Mouse (Mus musculus) thymus, adult 2 months (tissue): ENCODE measurements around the gene Zfp365. TPM values are rescaled to one million over a fixed set of nuclear protein-coding genes. Genes with fewer than 3 reads are reported as not detected.
A peak's percentile ranks its signal among the peaks of the same experiment; 100 is the strongest.

Experiments used
- DNase-seq: peaks from one replicate; pipeline ENCODE4 v3.0.0; 2021
- H3K27ac ChIP-seq: fragments of 200-500 bp; 2 replicates; pipeline ENCODE4 v1.5.1; 2012; ENCODE audit warnings: low read length, control low read depth; ENCODE audit not compliant: control insufficient read depth, insufficient read depth
- H3K27me3 ChIP-seq: fragments of 200-500 bp; 2 replicates; pipeline ENCODE4 v1.6.1; 2012; ENCODE audit warnings: mild to moderate bottlenecking, low read length, moderate library complexity, mixed read lengths; ENCODE audit not compliant: control insufficient read depth, insufficient read depth
- H3K36me3 ChIP-seq: fragments of 200-500 bp; 2 replicates; pipeline ENCODE4 v1.6.1; 2012; ENCODE audit warnings: mild to moderate bottlenecking, low read length, moderate library complexity; ENCODE audit not compliant: control insufficient read depth, insufficient read depth
- H3K4me1 ChIP-seq: fragments of 200-500 bp; replicated peaks from 2 replicates; pipeline ENCODE4 v1.6.1; 2012; ENCODE audit warnings: low read length; ENCODE audit not compliant: control insufficient read depth, insufficient read depth
- H3K4me3 ChIP-seq: fragments of 200-500 bp; 2 replicates; pipeline ENCODE4 v1.5.1; 2012; ENCODE audit warnings: mild to moderate bottlenecking, low read length, control low read depth, moderate library complexity; ENCODE audit not compliant: control insufficient read depth, insufficient read depth
- CTCF ChIP-seq: fragments of 200-500 bp; IDR thresholded peaks from 2 replicates; pipeline ENCODE4 v1.5.1; 2012; ENCODE audit warnings: mild to moderate bottlenecking, control low read depth, low read length, moderate library complexity, borderline replicate concordance; ENCODE audit not compliant: control insufficient read depth, poor library complexity, insufficient read depth; ENCODE audit errors: extremely low read depth
- POLR2A ChIP-seq: fragments of 200-500 bp; IDR thresholded peaks from 2 replicates; pipeline ENCODE4 v1.6.1; 2012; ENCODE audit warnings: mild to moderate bottlenecking, low read length, control low read depth, moderate library complexity; ENCODE audit not compliant: control insufficient read depth, poor library complexity, insufficient read depth; ENCODE audit errors: extremely low read depth
- whole genome bisulfite sequencing: fragments of 180-500 bp; shearing (Covaris S2); methylation state at CpG from one replicate; pipeline ENCODE4 v1.1.7; 2018; 5-methylcytosine and 5-hydroxymethylcytosine counted together
- polyA plus RNA-seq: library from polyadenylated mRNA; depleted of rRNA; stranded (reverse); fragments of >200 nt; gene quantifications from 2 replicates; pipeline ENCODE4 v1.2.3, GENCODE M21; 2012

Zfp365 gene
- polyA plus RNA-seq, 1 experiment = 1.00 TPM

DNA sequence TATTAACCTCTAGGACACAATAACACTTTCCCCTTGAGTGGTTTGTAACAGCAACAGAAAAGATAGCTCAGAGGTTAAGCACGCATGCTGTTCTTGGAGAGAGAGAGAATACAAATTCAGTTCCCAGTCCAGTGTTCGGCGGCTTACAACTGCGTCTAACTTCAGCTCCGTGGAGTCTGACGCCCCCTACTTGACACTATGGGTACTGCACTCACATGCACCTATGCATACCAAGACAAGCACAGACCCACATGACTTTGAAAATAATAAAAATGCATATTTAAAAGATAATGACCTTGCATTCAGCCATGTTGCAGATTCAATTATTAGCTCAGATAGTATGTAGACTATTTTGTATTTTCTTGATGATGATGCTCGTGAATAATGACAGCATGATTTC lies 11.6 kb upstream of the Zfp365 start:
- DNase-seq = peak; percentile 34
- Histone ChIP-seq H3K27me3 (no peaks in the 10 kb centered on the region), H3K27ac (no peak overlapping the region), H3K4me3 (no peak overlapping the region), H3K4me1 (no peaks in the 10 kb centered on the region), H3K36me3 (no peaks in the 10 kb centered on the region)
- WGBS = 75% methylated on average over 7 of the region's 7 CpGs
- peak; percentile 40; the same call in 1 of the 2 replicates for TF ChIP-seq CTCF
- no peak for TF ChIP-seq POLR2A

DNA sequence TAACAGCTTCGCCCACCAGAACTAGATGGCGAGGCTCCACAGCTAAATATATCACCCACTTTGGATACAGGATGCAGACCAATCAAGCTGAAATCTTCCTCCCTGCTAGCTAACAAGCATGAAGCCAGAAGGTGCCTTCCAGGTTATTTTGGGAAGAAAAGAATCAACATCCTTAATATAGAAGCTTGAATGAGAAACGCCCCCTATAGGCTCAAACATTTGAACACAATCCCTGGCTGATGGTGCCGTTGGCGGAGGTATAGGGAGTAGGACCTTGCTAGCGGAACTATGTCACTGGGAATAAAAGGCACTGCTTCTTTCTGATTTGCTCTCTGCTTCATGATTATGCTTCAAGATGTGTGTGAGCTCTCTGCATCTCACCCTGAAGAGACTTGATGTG lies 9.3 kb upstream of the Zfp365 start:
- TF ChIP-seq POLR2A (no peak), CTCF (no peak)
- H3K4me1 ChIP-seq = no peaks in the 10 kb centered on the region
- no peak overlapping the region for H3K4me3 ChIP-seq
- no peaks in the 10 kb centered on the region for H3K36me3 ChIP-seq
- H3K27me3 ChIP-seq = no peaks in the 10 kb centered on the region
- DNase-seq = no peak
- no peak overlapping the region for H3K27ac ChIP-seq
- 97% methylated on average over 6 of the region's 6 CpGs for WGBS

DNA sequence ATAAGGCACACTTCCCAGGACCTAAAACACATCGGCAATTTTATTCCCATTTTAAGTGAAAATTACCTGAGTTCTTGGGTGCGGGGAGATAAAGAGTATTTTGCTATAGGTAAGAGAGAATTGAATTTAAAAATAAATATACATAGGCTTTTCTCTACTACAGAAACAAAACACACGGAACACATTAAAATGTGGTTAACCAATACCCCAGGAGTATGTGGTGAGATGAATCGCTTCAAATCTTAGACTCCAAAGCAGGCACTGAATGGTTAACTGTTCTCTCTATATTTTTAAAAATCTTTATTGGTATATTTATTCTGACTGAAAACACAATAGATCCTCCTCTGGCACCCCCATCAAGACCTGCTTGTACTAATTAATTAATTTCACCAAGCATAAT lies 7.2 kb upstream of the Zfp365 start:
- H3K36me3 ChIP-seq = no peaks in the 10 kb centered on the region
- H3K4me3 ChIP-seq = no peak overlapping the region
- H3K4me1 ChIP-seq = no peaks in the 10 kb centered on the region
- no peak overlapping the region for H3K27ac ChIP-seq
- WGBS = 60% methylated on average over 4 of the region's 4 CpGs
- no peaks in the 10 kb centered on the region for H3K27me3 ChIP-seq
- no peak for TF ChIP-seq POLR2A
- TF ChIP-seq CTCF = no peak
- no peak for DNase-seq

DNA sequence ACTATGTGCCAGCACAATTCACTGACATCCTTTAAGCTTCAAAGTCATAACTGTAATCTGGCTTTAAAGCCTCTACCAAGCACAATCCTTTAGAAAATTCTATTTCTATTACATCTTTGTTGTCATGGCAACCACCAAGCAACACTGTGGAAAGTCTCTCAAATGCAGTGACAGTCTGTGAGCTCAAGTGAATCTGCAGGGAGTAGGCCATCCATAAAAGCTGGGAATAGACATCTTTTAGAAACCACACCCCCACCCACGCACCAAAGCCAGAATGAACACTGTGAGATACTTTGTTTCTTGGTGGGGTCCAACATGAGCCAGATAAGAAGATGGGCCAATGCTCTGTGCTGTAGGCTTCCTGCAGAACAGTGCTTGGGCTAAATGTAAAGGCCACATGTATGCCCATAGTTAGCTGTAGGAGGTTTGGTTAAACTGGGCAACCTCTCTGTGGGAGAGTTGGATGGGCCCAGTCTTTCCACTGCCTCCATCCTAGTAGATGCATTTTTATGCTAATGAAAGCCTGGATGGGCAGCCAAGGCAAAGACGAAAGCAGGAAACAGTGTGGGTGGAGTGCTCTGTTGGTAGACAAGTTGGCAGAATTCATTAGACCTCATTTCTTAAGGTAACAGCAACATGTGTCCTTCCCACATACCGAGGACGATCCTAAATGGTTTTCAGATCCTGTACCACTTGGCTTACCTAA lies 5.9 kb upstream of the Zfp365 start:
- Histone ChIP-seq H3K27me3 (no peaks in the 10 kb centered on the region), H3K36me3 (no peaks in the 10 kb centered on the region), H3K4me3 (no peak overlapping the region), H3K27ac (no peak overlapping the region), H3K4me1 (peaks cover 2% of the 10 kb centered on the region; the same call in 1 of the 2 replicates)
- no peak for TF ChIP-seq POLR2A
- TF ChIP-seq CTCF = no peak
- WGBS = 88% methylated on average over 4 of the region's 4 CpGs
- no peak for DNase-seq

DNA sequence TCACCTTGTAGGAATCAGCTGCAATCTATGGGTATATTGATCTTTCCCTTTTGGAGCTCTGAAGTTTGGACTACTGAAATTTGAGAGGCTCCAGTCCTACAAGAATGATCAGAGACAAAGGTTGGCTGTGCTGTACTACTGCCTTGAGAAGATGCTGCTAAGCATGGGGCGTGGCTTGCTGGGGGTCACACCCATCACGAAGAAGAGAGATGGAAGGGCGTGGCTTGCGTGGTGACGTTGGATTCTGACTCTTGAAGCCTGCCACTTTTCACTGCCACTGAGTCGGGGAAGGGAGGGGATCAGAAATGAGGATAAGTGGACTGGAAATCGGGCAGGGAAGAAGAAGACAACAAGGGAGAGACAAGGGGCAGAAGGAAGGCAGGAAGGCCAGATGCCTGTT lies 4.9 kb upstream of the Zfp365 start:
- Histone ChIP-seq H3K27me3 (no peaks in the 10 kb centered on the region), H3K36me3 (no peaks in the 10 kb centered on the region), H3K4me3 (no peak overlapping the region), H3K4me1 (peaks cover 5% of the 10 kb centered on the region), H3K27ac (no peak overlapping the region)
- WGBS = 85% methylated on average over 7 of the region's 7 CpGs
- no peak for TF ChIP-seq POLR2A
- TF ChIP-seq CTCF = no peak
- no peak for DNase-seq

DNA sequence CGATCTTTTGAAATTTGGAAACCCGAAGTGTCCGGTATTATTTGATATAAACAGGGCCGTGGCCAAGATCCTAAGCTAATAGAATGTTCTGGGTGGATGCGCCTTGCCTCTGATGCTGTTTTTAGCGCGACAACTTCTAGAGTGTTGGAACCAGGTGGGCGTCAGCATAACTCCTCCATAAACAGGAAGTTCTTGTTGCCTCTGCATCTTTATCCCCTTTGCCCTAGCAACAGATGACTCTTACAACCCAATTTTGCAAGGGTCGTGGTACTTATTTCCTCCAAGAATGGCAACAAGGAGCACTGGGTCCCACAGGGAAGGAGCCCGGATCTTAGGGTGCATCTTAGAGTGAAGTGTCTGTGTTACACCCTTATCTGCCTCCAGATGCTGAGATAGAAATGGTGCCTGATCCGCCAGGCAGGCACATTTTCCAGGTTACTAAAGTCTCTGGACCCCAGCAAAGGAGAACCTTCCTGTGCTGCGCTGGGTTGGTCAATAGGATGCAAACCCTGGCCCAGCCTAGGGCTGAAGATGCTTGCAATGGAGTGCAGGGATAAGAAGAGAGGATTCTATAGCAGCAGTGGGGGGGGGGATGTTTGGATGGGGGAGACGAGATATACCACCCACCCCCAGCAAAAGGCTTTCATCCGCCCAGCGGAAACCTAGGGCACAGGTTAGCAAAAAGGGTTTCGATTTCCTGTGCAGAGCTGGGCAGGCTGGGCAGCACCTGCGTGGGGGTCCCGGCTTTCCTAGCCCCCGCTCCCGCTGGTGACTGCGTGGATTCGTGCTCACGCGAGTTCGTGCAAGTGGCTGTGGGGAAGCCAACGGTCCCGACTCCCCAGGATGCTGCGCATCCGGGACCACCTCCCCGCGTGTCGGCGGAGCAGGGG lies 770 bp downstream of the Zfp365 start:
- Histone ChIP-seq H3K36me3 (no peaks in the 10 kb centered on the region), H3K4me3 (peak overlapping the region; percentile 64), H3K27me3 (no peaks in the 10 kb centered on the region), H3K4me1 (peaks cover 13% of the 10 kb centered on the region), H3K27ac (no peak overlapping the region)
- TF ChIP-seq POLR2A = no peak
- TF ChIP-seq CTCF = no peak
- DNase-seq = peak; percentile 22
- WGBS = 22% methylated on average over 33 of the region's 33 CpGs
